Mouse (Mus musculus): ENCODE data around the gene Ctla2a. TPM values are rescaled to one million over a fixed set of nuclear protein-coding genes. Genes with fewer than 3 reads are reported as not detected.
"Not testable (repeated sequence)": the region's sequence is repeated elsewhere in the genome, so short reads cannot be mapped to it uniquely, and the experiment has no call there.

Ctla2a gene
- 13.6 and 15.7 TPM in 2 replicates for polyA plus RNA-seq (2015; fragmentation: Nextera tagmentation; extraction: Ambion mirVana)

DNA sequence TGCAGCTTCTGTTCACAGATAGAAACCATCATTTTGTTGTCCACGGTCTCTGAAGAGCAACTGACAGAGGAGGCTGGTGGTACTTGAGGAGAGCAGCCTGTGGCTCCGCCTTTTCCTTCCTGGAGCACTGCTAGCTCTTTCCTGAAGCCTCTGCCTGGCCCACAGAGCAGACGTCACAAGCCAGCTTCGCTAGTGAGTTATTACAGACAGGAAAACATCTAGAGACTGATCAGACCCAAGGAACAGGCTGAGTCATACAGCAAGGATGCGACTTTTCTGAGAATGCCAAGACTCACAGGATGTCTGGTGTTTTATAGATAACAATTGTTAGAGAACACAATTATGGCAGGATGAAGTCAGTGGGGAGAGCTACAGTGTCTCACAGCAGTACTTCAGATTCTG is at the start of gene Ctla2a, which contains the start of gene Gm49391:
Ctla2a (minus strand) TSS at position 126 of the 402 bp plus-strand sequence.
Gm49391 (minus strand) TSS at position 72 of the 402 bp plus-strand sequence.
- Histone ChIP-seq H3K36me3 (ENCODE audit: control insufficient read depth, insufficient read depth) (no peaks in the 10 kb centered on the region), H3K4me1 (replicated peaks; ENCODE audit: control insufficient read depth, insufficient read depth, low read length) (no peaks in the 10 kb centered on the region), H3K9ac (replicated peaks; ENCODE audit: low read depth, low read length) (no peak within 1 kb of the TSS), H3K4me2 (ENCODE audit: low read length) (no peak within 1 kb of the TSS), H3K4me3 (replicated peaks; ENCODE audit: low read length) (no peak within 1 kb of the TSS), H3K27me3 (replicated peaks; ENCODE audit: control insufficient read depth, insufficient read depth, low read length) (no peaks in the 10 kb centered on the region), H3K27ac (ENCODE audit: low read length) (no peak within 1 kb of the TSS), H3K9me3 (ENCODE audit: control insufficient read depth, low read length) (0 out of 2 replicates have a peak, but pooled peaks cover 6% of the 10 kb centered on the region)
- 79% methylated on average over 5 of the region's 5 CpGs for WGBS
- ATAC-seq, result no peak

DNA sequence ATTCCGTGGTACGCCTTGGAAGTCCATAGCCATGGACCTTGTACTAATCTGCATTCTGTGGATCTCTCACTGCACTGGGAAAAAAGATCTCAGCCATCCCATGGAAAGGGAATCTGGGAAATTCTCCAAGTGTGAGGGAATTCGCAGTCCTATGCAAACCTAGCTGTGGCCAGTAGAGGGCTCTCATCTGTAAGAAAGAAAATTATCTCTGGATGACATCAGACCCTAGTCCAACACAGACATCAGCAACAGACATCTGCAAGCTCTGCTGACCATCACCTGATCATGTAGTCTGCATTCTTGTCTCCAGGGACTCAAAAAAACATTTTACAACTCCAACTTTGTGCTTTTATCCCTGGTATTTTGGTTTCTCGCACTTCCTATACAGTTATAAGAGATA is 35.9 kb upstream of the Ctla2a start:
- H3K4me3 ChIP-seq (replicated peaks; ENCODE audit: low read length); H3K9ac ChIP-seq (replicated peaks; ENCODE audit: low read depth, low read length); H3K9me3 ChIP-seq (ENCODE audit: control insufficient read depth, low read length); H3K4me2 ChIP-seq (ENCODE audit: low read length); H3K27me3 ChIP-seq (replicated peaks; ENCODE audit: control insufficient read depth, insufficient read depth, low read length); H3K27ac ChIP-seq (ENCODE audit: low read length); ATAC-seq; H3K36me3 ChIP-seq (ENCODE audit: control insufficient read depth, insufficient read depth); H3K4me1 ChIP-seq (replicated peaks; ENCODE audit: control insufficient read depth, insufficient read depth, low read length): not testable (repeated sequence)
- WGBS, result 62% methylated on average over 4 of the region's 4 CpGs

GRCm38 (mm10) chr13:60963985-60964384 is 27.6 kb upstream of the Ctla2a start:
- H3K27ac ChIP-seq (ENCODE audit: low read length); H3K9ac ChIP-seq (replicated peaks; ENCODE audit: low read depth, low read length); H3K4me2 ChIP-seq (ENCODE audit: low read length); ATAC-seq; H3K4me3 ChIP-seq (replicated peaks; ENCODE audit: low read length); H3K4me1 ChIP-seq (replicated peaks; ENCODE audit: control insufficient read depth, insufficient read depth, low read length); H3K36me3 ChIP-seq (ENCODE audit: control insufficient read depth, insufficient read depth); H3K27me3 ChIP-seq (replicated peaks; ENCODE audit: control insufficient read depth, insufficient read depth, low read length): not testable (repeated sequence)
- 28% methylated on average over 4 of the region's 5 CpGs for WGBS
- H3K9me3 ChIP-seq (ENCODE audit: control insufficient read depth, low read length), result peaks cover 11% of the 10 kb centered on the region

DNA sequence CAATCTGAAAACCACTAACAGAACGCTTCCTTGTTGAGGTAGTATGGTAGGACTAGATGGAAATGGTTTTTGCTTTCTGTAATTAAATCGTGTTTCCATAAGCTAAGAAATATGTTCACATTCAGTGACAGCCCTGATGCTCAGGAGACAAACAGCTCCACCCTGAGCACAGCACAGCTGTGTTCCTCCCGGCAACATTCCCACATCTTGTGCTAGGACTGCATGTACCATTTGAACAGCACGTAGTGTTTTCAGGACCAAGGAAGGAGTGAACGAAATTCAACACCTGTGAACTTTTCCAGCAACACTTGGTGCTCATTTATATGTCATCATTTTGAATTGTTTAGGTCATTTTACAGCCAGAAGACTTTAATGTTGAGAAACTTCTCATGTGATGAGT is 25.3 kb upstream of the Ctla2a start:
- Histone ChIP-seq H3K4me1 (replicated peaks; ENCODE audit: control insufficient read depth, insufficient read depth, low read length) (no peaks in the 10 kb centered on the region), H3K4me3 (replicated peaks; ENCODE audit: low read length) (no peak overlapping the region), H3K27ac (ENCODE audit: low read length) (no peak overlapping the region), H3K36me3 (ENCODE audit: control insufficient read depth, insufficient read depth) (no peaks in the 10 kb centered on the region), H3K9me3 (ENCODE audit: control insufficient read depth, low read length) (peaks cover 16% of the 10 kb centered on the region), H3K27me3 (replicated peaks; ENCODE audit: control insufficient read depth, insufficient read depth, low read length) (no peaks in the 10 kb centered on the region), H3K9ac (replicated peaks; ENCODE audit: low read depth, low read length) (no peak overlapping the region), H3K4me2 (ENCODE audit: low read length) (no peak overlapping the region)
- 71% methylated on average over 5 of the region's 5 CpGs for WGBS
- no peak for ATAC-seq

DNA sequence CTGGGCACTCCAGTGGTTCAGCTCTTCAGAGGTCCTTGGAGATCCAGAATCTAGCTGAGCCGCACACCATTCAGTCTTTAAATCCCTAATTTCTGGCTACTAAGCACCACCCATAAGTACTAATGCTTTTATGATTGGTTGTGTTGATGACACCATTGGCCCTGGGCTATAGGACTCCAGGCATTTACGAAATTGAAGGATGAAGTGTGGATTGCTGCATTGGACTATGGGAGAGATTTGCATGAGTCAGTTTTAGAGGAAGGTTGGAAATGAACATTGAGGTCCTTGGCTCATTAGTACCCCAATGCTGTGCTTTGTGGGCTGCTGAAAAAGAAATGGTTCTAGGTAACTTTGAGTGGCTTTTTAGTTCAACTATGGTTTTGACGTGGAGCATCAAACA is 5.5 kb upstream of the Ctla2a start, which contains the start of gene Tpbpa:
Tpbpa (minus strand) TSS at position 101 of the 400 bp plus-strand sequence.
- H3K27me3 ChIP-seq (replicated peaks; ENCODE audit: control insufficient read depth, insufficient read depth, low read length); H3K4me2 ChIP-seq (ENCODE audit: low read length); H3K36me3 ChIP-seq (ENCODE audit: control insufficient read depth, insufficient read depth); H3K27ac ChIP-seq (ENCODE audit: low read length); ATAC-seq; H3K9ac ChIP-seq (replicated peaks; ENCODE audit: low read depth, low read length); H3K4me1 ChIP-seq (replicated peaks; ENCODE audit: control insufficient read depth, insufficient read depth, low read length); H3K4me3 ChIP-seq (replicated peaks; ENCODE audit: low read length); H3K9me3 ChIP-seq (ENCODE audit: control insufficient read depth, low read length): not testable (repeated sequence)
- 75% methylated on average over 3 of the region's 3 CpGs for WGBS

DNA sequence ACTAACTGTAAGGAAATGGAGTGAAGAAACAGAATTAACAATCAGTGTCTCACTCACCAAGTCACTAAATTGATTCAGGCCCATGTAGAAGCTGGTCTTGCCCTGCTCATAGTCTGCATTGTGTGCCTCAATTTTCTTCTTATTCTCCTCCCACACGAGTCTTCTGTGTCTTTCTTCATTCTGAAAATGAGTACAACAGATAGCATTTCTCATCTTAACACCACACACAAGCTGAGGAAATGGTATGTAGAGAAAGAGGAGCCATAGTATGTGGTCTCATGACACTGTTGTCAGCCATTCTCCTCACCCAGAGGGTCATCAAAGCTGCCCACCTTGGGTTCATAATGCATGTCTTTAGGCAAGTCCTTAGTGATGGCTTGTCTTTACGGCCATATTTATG is 935 bp downstream of the Ctla2a start, which contains the start of gene Gm49393:
Gm49393 (minus strand) TSS at position 101 of the 400 bp plus-strand sequence.
- not testable (repeated sequence) for H3K9ac ChIP-seq (replicated peaks; ENCODE audit: low read depth, low read length); H3K4me1 ChIP-seq (replicated peaks; ENCODE audit: control insufficient read depth, insufficient read depth, low read length); H3K4me2 ChIP-seq (ENCODE audit: low read length); H3K4me3 ChIP-seq (replicated peaks; ENCODE audit: low read length); H3K36me3 ChIP-seq (ENCODE audit: control insufficient read depth, insufficient read depth); H3K27me3 ChIP-seq (replicated peaks; ENCODE audit: control insufficient read depth, insufficient read depth, low read length); H3K27ac ChIP-seq (ENCODE audit: low read length); H3K9me3 ChIP-seq (ENCODE audit: control insufficient read depth, low read length); ATAC-seq
- 63% methylated on average over 2 of the region's 2 CpGs for WGBS

- not testable (repeated sequence) for H3K4me2 ChIP-seq (ENCODE audit: low read length); H3K36me3 ChIP-seq (ENCODE audit: control insufficient read depth, insufficient read depth); H3K9me3 ChIP-seq (ENCODE audit: control insufficient read depth, low read length); ATAC-seq; H3K4me3 ChIP-seq (replicated peaks; ENCODE audit: low read length); H3K27ac ChIP-seq (ENCODE audit: low read length); H3K4me1 ChIP-seq (replicated peaks; ENCODE audit: control insufficient read depth, insufficient read depth, low read length); H3K27me3 ChIP-seq (replicated peaks; ENCODE audit: control insufficient read depth, insufficient read depth, low read length); H3K9ac ChIP-seq (replicated peaks; ENCODE audit: low read depth, low read length)
- 84% methylated on average over 2 of the region's 2 CpGs for WGBS
Measured at GRCm38 (mm10) chr13:60904780-60905179, 31.6 kb downstream of the Ctla2a start, which contains the start of gene Tpbpb. Gene Tpbpb, minus strand, starts transcription at chr13:60904880.

DNA sequence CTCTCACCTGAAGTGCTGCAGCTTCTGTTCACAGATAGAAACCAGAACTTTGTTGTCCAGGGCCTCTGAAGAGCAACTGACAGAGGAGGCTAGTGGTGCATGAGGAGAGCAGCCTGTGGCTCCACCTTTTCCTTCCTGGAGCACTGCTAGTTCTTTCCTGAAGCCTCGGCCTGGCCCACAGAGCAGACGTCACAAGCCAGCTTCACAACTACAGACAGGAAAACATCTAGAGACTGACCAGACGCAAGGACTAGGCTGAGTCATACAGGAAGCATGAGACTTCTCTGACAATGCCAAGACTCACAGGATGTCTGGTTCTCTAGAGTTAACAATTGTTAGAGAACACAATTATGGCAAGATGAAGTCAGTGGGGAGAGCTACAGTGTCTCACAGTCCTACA is 39.1 kb downstream of the Ctla2a start, which contains the start of gene Ctla2b:
Ctla2b (minus strand) TSS at position 120 of the 400 bp plus-strand sequence.
- Histone ChIP-seq H3K4me3 (replicated peaks; ENCODE audit: low read length) (no peak within 1 kb of the TSS), H3K27me3 (replicated peaks; ENCODE audit: control insufficient read depth, insufficient read depth, low read length) (no peaks in the 10 kb centered on the region), H3K9me3 (ENCODE audit: control insufficient read depth, low read length) (0 out of 2 replicates have a peak, but pooled peaks cover 2% of the 10 kb centered on the region), H3K9ac (replicated peaks; ENCODE audit: low read depth, low read length) (no peak within 1 kb of the TSS), H3K27ac (ENCODE audit: low read length) (no peak within 1 kb of the TSS), H3K4me2 (ENCODE audit: low read length) (no peak within 1 kb of the TSS), H3K4me1 (replicated peaks; ENCODE audit: control insufficient read depth, insufficient read depth, low read length) (no peaks in the 10 kb centered on the region), H3K36me3 (ENCODE audit: control insufficient read depth, insufficient read depth) (no peaks in the 10 kb centered on the region)
- ATAC-seq, result no peak
- WGBS, result 89% methylated on average over 3 of the region's 3 CpGs

DNA sequence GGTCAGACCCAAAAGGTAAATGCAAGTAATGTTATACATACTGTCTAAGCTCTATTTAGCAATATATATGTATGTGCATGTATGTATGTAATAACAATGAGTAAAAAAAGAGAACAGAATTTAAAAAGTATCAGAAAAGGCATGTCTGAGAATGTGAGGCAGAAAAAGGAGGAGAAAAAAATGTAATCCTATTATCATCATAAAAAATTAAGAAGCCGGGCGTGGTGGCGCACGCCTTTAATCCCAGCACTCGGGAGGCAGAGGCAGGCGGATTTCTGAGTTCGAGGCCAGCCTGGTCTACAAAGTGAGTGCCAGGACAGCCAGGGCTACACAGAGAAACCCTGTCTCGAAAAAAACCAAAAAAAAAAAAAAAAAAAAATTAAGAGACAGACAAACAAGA is 39.6 kb downstream of the Ctla2a start, which contains the start of gene Gm49392:
Gm49392 (minus strand) TSS at position 101 of the 400 bp plus-strand sequence.
- not testable (repeated sequence) for H3K4me3 ChIP-seq (replicated peaks; ENCODE audit: low read length); H3K27me3 ChIP-seq (replicated peaks; ENCODE audit: control insufficient read depth, insufficient read depth, low read length); H3K27ac ChIP-seq (ENCODE audit: low read length); H3K4me2 ChIP-seq (ENCODE audit: low read length); H3K4me1 ChIP-seq (replicated peaks; ENCODE audit: control insufficient read depth, insufficient read depth, low read length); ATAC-seq; H3K36me3 ChIP-seq (ENCODE audit: control insufficient read depth, insufficient read depth); H3K9me3 ChIP-seq (ENCODE audit: control insufficient read depth, low read length); H3K9ac ChIP-seq (replicated peaks; ENCODE audit: low read depth, low read length)
- WGBS, result 100% methylated on average over 7 of the region's 8 CpGs
